Mouse (Mus musculus) erythroblast, adult 5-6 weeks (primary cell): Measurements from ENCODE around the gene Taf1d. TPM values are rescaled to one million over a fixed set of nuclear protein-coding genes. Genes with fewer than 3 reads are reported as not detected.
"Not testable (repeated sequence)": the region's sequence is repeated elsewhere in the genome, so short reads cannot be mapped to it uniquely, and the experiment has no call there.

Experiments used
- ATAC-seq: replicated peaks from 2 replicates; pipeline ENCODE4 v1.8.0; 2016; ENCODE audit warnings: moderate number of reproducible peaks, mild to moderate bottlenecking, moderate TSS enrichment, inconsistent platforms; ENCODE audit not compliant: poor library complexity, low FRiP score, severe bottlenecking
- total RNA-seq, 2 experiments: library from RNA; stranded (forward) in 1 of 2; stranded (reverse) in 1 of 2; fragments of 150-400 nt in 1 of 2; fragments of 200-764, 138-1000 nt in 1 of 2; gene quantifications; 2 replicates each; pipeline versions ENCODE4 v1.2.3 to v1.2.4; 2015 to 2017; ENCODE audit warnings: low replicate concordance in 2 of 2

Taf1d gene
- total RNA-seq, 2 experiments from 2014 or later, result 92.0 to 429 TPM

- ATAC-seq, result peak; percentile 28; the same call in 1 of the 2 replicates
Measured at GRCm38 (mm10) chr9:15306398-15307119, 545 bp downstream of the Taf1d start, which contains the start of gene 4931406C07Rik. Gene 4931406C07Rik (minus strand): TSS chr9:15306448.

GRCm38 (mm10) chr9:15307257-15307656 lies 1.2 kb downstream of the Taf1d start:
- no peak for ATAC-seq

- ATAC-seq, result no peak
Measured at GRCm38 (mm10) chr9:15308254-15308653, 2.2 kb downstream of the Taf1d start.

- ATAC-seq, result no peak
Measured at GRCm38 (mm10) chr9:15309425-15309824, 3.4 kb downstream of the Taf1d start.

- no peak for ATAC-seq
Measured at GRCm38 (mm10) chr9:15310179-15310578, 4.2 kb downstream of the Taf1d start.

GRCm38 (mm10) chr9:15312054-15312735 lies 6.2 kb downstream of the Taf1d start:
- ATAC-seq, result no peak

- ATAC-seq, result no peak
Measured at GRCm38 (mm10) chr9:15313633-15314032, 7.6 kb downstream of the Taf1d start.

GRCm38 (mm10) chr9:15314619-15315018 lies 8.6 kb downstream of the Taf1d start:
- ATAC-seq, result no peak

- ATAC-seq, result not testable (repeated sequence)
Measured at GRCm38 (mm10) chr9:15316296-15316695, 10.3 kb downstream of the Taf1d start.

- ATAC-seq, result no peak
Measured at GRCm38 (mm10) chr9:15317223-15318169, 11.5 kb downstream of the Taf1d start.

GRCm38 (mm10) chr9:15318170-15318742 lies 12.2 kb downstream of the Taf1d start:
- ATAC-seq, result no peak

GRCm38 (mm10) chr9:15337776-15338175 lies 31.8 kb downstream of the Taf1d start:
- no peak for ATAC-seq

- no peak for ATAC-seq
Measured at GRCm38 (mm10) chr9:15349925-15350324, 43.9 kb downstream of the Taf1d start.

GRCm38 (mm10) chr9:15356916-15357483 lies 51.0 kb downstream of the Taf1d start:
- peak; percentile 34 for ATAC-seq

GRCm38 (mm10) chr9:15357484-15358275 lies 51.7 kb downstream of the Taf1d start, which contains the start of gene Cep295:
Gene Cep295 (minus strand): TSS chr9:15357788.
- ATAC-seq, result peak; percentile 97

- ATAC-seq, result no peak
Measured at GRCm38 (mm10) chr9:15364843-15365242, 58.8 kb downstream of the Taf1d start.

GRCm38 (mm10) chr9:15365856-15366255 lies 59.8 kb downstream of the Taf1d start:
- no peak for ATAC-seq

- ATAC-seq, result no peak
Measured at GRCm38 (mm10) chr9:15366260-15366659, 60.2 kb downstream of the Taf1d start.
